ENCODE assay signal across 20 mouse cellular contexts in the genomic region with DNA sequence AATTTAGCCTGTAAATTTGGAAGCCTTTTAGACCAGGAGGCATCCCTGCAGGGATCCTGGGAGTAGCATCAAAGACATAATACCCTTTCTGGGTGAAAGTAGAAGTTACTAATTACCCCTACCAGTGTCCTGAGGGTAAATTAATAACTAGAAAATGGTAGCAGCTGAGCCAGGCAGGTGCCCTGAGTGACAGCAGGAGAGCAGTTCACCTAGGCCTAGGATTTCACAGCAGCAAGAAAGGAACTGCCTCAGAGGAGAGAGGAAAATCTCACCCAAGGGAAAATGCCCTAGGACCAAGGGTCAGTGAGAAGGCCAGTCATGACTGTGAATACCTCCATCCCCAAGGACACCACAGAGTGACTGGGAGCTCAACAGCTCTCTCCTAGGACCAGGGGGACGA.
DNase-seq lines count a peak whose midpoint lies in the region; ATAC-seq lines count a peak whose summit lies in the region.
"Had no signal": no experiment of that assay in that cellular context is flagged by ENCODE, and none has a peak within 500 bp of the region (broad histone marks: within the 10 kb centered on the region; RNA-seq: fewer than 3 reads in every experiment).

No protein-coding gene starts in this region.

- H3K27me3 ChIP-seq in kidney, embryonic 14.5 days (ENCODE audit: control insufficient read depth, insufficient read depth, low read length): no peaks in the 10 kb centered on the region
- H3K27me3 ChIP-seq in intestine, embryonic 16.5 days (replicated peaks; ENCODE audit: control insufficient read depth, insufficient read depth, low read length): no peaks in the 10 kb centered on the region
- H3K27me3 ChIP-seq: CH12.LX; embryonic facial prominence, embryonic 12.5 days; embryonic facial prominence, embryonic 15.5 days; hindbrain, embryonic 12.5 days had no signal

- H3K9ac ChIP-seq in kidney, embryonic 14.5 days (ENCODE audit: low read depth, low read length): no peak overlapping the region
- no peak overlapping the region for H3K9ac ChIP-seq in intestine, embryonic 16.5 days (ENCODE audit: low read depth, low read length)
- H3K9ac ChIP-seq: embryonic facial prominence, embryonic 12.5 days; embryonic facial prominence, embryonic 15.5 days; forebrain, postnatal 0 days; hindbrain, embryonic 12.5 days had no signal

- no peak overlapping the region for H3K4me2 ChIP-seq in kidney, embryonic 14.5 days (replicated peaks; ENCODE audit: low read depth, low read length)
- H3K4me2 ChIP-seq in intestine, embryonic 16.5 days (ENCODE audit: low read depth, low read length): no peak overlapping the region
- H3K4me2 ChIP-seq: embryonic facial prominence, embryonic 12.5 days; embryonic facial prominence, embryonic 15.5 days; heart, embryonic 11.5 days; hindbrain, embryonic 12.5 days had no signal

- DNase-seq in kidney, adult 11 months: peak; percentile 44
- no peak for DNase-seq in kidney, postnatal 14 days
- DNase-seq in kidney, adult 8-10 months: peak; percentile 46 to 61
- DNase-seq in kidney, postnatal 36 days: peak; percentile 35 to 46
- DNase-seq in embryo, embryonic 10 days (ENCODE audit: low spot score): no peak
- DNase-seq: B cell, adult 2 months; cerebellum, adult 18-20 months; forebrain, postnatal 0 days; gastrocnemius, postnatal 25 days had no signal

- ATAC-seq in kidney, embryonic 14.5 days (ENCODE audit: low FRiP score, low TSS enrichment): peak; percentile 52; the same call in 1 of the 2 replicates
- no peak for ATAC-seq in intestine, embryonic 16.5 days
- ATAC-seq: forebrain, embryonic 14.5 days; forebrain, postnatal 0 days; hindbrain, embryonic 16.5 days; Patski had no signal

- H3K4me1 ChIP-seq in kidney, embryonic 14.5 days (ENCODE audit: control insufficient read depth, insufficient read depth, low read length): no peaks in the 10 kb centered on the region
- no peaks in the 10 kb centered on the region for H3K4me1 ChIP-seq in intestine, embryonic 16.5 days (ENCODE audit: control insufficient read depth, insufficient read depth, low read length)
- H3K4me1 ChIP-seq: embryonic facial prominence, embryonic 12.5 days; embryonic facial prominence, embryonic 15.5 days; hindbrain, embryonic 12.5 days had no signal

- H3K4me3 ChIP-seq in kidney, embryonic 14.5 days (ENCODE audit: low read length): no peak overlapping the region
- H3K4me3 ChIP-seq in intestine, embryonic 16.5 days (ENCODE audit: low read length): no peak overlapping the region
- H3K4me3 ChIP-seq: embryonic facial prominence, embryonic 12.5 days; embryonic facial prominence, embryonic 15.5 days; hindbrain, embryonic 12.5 days had no signal

- WGBS in kidney, embryonic 14.5 days: 31% methylated on average over 1 of the region's 1 CpGs
- 29% methylated on average over 1 of the region's 1 CpGs for WGBS in intestine, embryonic 16.5 days

- no peaks in the 10 kb centered on the region for H3K36me3 ChIP-seq in kidney, embryonic 14.5 days (ENCODE audit: control insufficient read depth, insufficient read depth, low read length)
- H3K36me3 ChIP-seq in intestine, embryonic 16.5 days (ENCODE audit: control insufficient read depth, insufficient read depth, low read length): no peaks in the 10 kb centered on the region
- H3K36me3 ChIP-seq: embryonic facial prominence, embryonic 12.5 days; embryonic facial prominence, embryonic 15.5 days; G1E; hindbrain, embryonic 12.5 days had no signal

- no peaks in the 10 kb centered on the region for H3K9me3 ChIP-seq in kidney, embryonic 14.5 days (ENCODE audit: control insufficient read depth, low read length)
- no peaks in the 10 kb centered on the region for H3K9me3 ChIP-seq in intestine, embryonic 16.5 days (ENCODE audit: control insufficient read depth, low read length)
- H3K9me3 ChIP-seq: embryonic facial prominence, embryonic 12.5 days; embryonic facial prominence, embryonic 15.5 days; G1E; hindbrain, embryonic 12.5 days had no signal

- H3K27ac ChIP-seq in kidney, embryonic 14.5 days (ENCODE audit: low read depth, low read length): no peak overlapping the region
- no peak overlapping the region for H3K27ac ChIP-seq in intestine, embryonic 16.5 days (ENCODE audit: low read length)
- H3K27ac ChIP-seq: embryonic facial prominence, embryonic 12.5 days; embryonic facial prominence, embryonic 15.5 days; hindbrain, embryonic 12.5 days had no signal

Comparison
In these comparisons a context has a peak if more than half of its experiments do, and no peak if none do; other contexts are left out.
1. DNase-seq: peak in kidney, adult 11 months (single experiment), kidney, adult 8-10 months (2 of 2) and kidney, postnatal 36 days (2 of 2); none in kidney, postnatal 14 days (single experiment) and embryo, embryonic 10 days (single experiment).